Mouse (Mus musculus): ENCODE data around the gene Rbpjl.

DNA sequence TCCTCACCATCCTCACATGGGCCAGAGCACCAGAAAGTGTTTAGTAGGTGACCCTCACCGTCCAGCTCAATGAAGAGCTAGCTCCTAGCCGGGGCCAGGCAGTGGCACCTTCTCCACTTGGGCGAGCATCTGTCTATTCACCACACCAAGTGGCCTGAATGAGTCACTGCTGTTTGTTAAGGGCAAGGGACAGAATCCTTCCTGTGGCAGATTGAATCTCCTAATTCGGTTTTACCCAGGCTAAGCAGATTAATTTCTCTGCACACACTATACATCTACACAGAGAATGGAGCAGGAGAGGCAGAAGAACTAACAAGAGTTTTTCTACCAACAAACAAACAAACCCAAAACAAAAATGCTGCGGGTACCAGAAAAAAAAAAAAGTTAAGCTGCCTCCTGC, 24.0 kb downstream of the Rbpjl start:
- TF ChIP-seq CTCF (IDR thresholded peaks at IDR 0.05; ENCODE audit: insufficient read depth, low read depth, low read length) (no peak), POLR2A (IDR thresholded peaks at IDR 0.05; ENCODE audit: insufficient read depth, low read depth, low read length) (no peak)

Data from olfactory bulb, adult 2 months (tissue).